Mouse (Mus musculus) heart, adult 2 months (tissue): ENCODE data around the gene Nbea.

Experiments
- CTCF ChIP-seq: fragments of 200-600 bp; IDR thresholded peaks from 2 replicates; pipeline ENCODE4 v1.8.1; 2022; ENCODE audit warnings: antibody characterized with exemption, mild to moderate bottlenecking, moderate library complexity
- EP300 ChIP-seq: fragments of 200-500 bp; IDR thresholded peaks from 2 replicates; pipeline ENCODE4 v1.6.1; 2011; ENCODE audit warnings: low read depth, low read length, control low read depth; ENCODE audit not compliant: insufficient read depth
- POLR2A ChIP-seq: fragments of 200-500 bp; IDR thresholded peaks from 2 replicates; pipeline ENCODE4 v1.6.1; 2011; ENCODE audit warnings: mild to moderate bottlenecking, low read depth, low read length, control low read depth; ENCODE audit not compliant: insufficient read depth

- no peak for TF ChIP-seq EP300
- no peak for TF ChIP-seq CTCF
- TF ChIP-seq POLR2A = no peak
Measured at GRCm38 (mm10) chr3:55887193-55887828, 296.2 kb downstream of the Nbea start.
